Mouse (Mus musculus): ENCODE results near the gene Hlf.

Hlf gene

GRCm38 (mm10) chr11:90370789-90371291, 19.9 kb downstream of the Hlf start:
- DNase-seq (ENCODE audit: low spot score), result no peak

- DNase-seq (ENCODE audit: low spot score), result no peak
Measured at GRCm38 (mm10) chr11:90370367-90370766, 20.3 kb downstream of the Hlf start.

GRCm38 (mm10) chr11:90369605-90370004, 21.1 kb downstream of the Hlf start:
- DNase-seq (ENCODE audit: low spot score), result peak; percentile 93

DNA sequence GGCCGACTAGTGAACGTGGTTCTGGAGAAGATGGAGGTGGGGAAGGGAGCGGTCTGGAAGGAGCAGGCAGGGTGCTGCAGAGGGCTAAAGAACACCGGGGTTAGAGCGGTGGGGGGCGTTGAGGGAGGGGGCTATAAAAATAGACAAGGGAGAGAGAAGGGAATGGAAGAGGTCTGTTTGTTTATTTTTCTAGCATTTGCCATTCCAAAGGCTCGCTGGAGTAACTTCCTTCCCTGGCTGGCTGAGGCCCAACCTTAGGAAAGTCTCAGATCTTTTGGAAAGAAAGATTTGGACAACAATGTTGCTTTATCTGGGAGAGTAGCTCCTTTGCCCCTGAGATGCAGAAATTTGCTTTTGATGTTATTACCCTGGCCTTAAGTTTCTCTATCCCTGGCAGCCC, 21.6 kb downstream of the Hlf start:
- DNase-seq (ENCODE audit: low spot score), result no peak

- no peak for DNase-seq (ENCODE audit: low spot score)
Measured at GRCm38 (mm10) chr11:90367894-90368860, 22.5 kb downstream of the Hlf start.

DNA sequence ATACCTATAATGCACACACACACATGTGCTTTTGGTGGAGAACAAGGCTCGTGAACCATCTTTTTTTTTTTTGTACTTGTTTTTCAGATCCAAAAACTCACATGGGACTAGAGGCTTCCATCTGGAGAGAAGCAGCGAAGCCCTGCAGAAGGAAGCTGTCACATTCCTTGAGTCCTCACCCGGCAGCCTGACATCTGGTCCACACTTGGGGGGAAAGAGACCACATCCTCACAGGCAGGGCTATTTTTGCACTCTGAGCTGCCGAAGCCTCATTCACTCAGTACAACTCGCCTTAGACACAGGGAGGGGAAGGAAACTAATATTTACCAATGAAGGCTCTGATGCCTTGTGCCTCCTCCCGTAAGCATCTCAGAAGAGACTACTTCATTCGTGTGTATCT, 25.8 kb downstream of the Hlf start:
- no peak for DNase-seq (ENCODE audit: low spot score)

GRCm38 (mm10) chr11:90363821-90364497, 26.7 kb downstream of the Hlf start:
- DNase-seq (ENCODE audit: low spot score), result no peak

- DNase-seq (ENCODE audit: low spot score), result peak; percentile 75
Measured at GRCm38 (mm10) chr11:90363406-90363805, 27.3 kb downstream of the Hlf start.

DNA sequence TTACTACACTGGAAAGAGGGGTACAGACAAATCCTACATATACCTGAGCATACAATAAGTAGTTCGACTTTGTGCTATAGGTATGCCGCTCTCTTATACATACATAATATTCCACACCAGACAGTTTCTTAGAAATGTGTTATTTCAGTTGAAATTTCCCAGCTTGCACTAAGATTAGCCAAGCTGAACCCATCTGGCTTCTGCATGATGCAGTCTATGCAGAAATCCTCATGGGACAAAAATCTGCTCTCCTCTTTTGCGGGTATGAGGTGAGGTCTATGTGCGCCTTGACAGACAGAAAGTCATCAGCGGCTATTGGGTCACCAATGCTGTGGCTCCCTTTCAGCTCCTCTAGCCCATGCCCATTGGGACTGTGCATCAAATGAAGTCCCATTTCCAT, 30.2 kb downstream of the Hlf start:
- no peak for DNase-seq (ENCODE audit: low spot score)

DNA sequence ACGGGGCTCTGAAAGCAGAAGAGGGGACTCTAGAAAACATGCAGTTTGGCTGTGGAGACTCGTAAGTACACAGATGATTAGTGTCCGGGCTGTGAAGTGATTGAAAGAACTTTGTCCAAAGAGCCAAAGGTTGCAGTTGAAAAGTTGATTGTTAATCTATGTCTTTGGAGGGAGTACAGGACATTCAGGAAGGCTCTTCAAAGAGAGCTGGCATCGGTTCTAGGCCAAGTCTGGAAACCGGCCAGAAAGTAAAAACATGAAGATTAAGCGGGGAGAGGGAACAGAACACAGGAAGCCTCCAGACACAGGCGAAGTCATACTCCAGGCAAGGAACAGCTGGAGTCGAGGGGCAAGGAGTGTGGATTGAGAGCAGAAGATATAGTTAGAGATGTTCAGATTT, 32.6 kb downstream of the Hlf start:
- no peak for DNase-seq (ENCODE audit: low spot score)

- no peak for DNase-seq (ENCODE audit: low spot score)
Measured at GRCm38 (mm10) chr11:90357371-90357770, 33.3 kb downstream of the Hlf start.

DNA sequence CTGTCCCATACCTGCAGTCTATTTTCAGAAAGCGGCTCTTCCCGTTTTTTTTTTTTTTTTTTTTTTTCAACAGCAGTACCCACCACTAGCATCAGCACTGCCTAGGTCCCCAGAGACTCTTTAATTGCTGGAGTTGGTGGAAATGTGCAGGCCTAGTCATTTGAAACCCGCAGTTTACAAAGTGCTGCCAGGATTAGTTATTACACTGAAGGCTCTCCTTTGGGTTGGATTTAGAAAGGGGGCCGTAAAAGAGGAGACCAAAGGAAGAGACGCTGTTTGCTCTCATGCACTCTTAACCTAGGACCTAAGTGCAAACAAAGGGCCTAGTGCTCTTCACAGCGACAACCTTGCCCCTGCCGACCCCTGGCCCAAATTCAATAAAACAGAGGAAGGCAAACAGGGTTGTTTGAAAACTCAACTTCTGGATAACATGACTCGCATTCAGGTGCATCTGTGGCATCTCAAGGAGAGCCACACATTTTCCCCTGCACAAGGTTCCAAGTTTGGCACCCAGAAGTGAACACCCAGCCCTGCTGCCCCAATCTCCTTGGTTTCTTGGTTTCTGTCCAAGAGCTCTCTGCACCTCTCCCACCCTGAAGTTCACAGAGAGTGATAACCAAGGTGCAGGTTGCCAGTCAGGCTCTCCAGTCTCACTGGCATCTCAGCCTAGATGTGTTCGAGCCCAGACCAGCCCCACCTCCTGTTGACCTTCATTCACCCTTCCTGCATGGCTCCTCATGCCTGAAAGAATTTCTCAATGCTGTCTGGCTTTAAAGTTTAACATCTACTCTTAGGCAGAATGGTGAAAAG, 34.0 kb downstream of the Hlf start:
- no peak for DNase-seq (ENCODE audit: low spot score)

DNA sequence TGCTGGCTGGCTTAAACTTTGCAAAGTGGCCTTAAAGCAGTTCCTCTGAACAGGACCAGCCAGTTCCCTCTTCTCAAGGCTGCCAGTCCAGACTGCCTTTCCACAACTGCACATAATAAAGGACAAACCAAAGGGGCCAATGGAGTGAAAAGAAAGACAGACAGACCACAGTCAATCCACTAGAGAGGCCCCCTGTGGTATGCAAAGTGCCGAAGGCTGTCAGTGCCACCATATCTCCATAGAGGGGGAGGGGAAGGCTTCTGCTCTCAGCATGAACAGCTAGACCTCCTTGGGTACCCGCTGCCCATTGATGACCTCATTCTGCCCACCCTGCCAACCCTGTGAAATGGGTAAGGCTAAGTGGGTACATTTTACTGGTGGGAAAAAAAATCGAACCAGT, 34.7 kb downstream of the Hlf start:
- no peak for DNase-seq (ENCODE audit: low spot score)

GRCm38 (mm10) chr11:90355270-90355681, 35.4 kb downstream of the Hlf start:
- DNase-seq (ENCODE audit: low spot score), result peak; percentile 48

GRCm38 (mm10) chr11:90352696-90353095, 38.0 kb downstream of the Hlf start:
- no peak for DNase-seq (ENCODE audit: low spot score)

DNA sequence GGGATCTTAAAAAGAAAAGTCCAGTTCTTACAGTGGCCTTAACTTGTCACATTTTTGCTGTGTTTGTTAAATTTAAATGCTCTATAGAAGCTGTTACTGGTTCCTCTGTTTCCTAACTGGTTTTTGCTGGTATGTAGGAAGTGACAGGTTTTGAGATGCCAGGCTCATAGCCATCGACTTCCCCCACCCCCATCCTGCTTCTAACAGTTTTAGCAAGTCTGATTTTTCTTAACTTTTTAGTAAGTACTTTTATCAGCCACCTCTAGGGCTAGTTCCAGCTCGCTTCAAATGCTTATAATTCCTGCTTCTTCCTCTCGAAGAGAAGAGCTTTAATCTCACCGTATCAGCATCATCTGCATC, 40.6 kb downstream of the Hlf start:
- no peak for DNase-seq (ENCODE audit: low spot score)

- DNase-seq (ENCODE audit: low spot score), result no peak
Measured at GRCm38 (mm10) chr11:90349486-90350152, 41.1 kb downstream of the Hlf start.

GRCm38 (mm10) chr11:90347667-90348459, 42.8 kb downstream of the Hlf start:
- DNase-seq (ENCODE audit: low spot score), result no peak

DNA sequence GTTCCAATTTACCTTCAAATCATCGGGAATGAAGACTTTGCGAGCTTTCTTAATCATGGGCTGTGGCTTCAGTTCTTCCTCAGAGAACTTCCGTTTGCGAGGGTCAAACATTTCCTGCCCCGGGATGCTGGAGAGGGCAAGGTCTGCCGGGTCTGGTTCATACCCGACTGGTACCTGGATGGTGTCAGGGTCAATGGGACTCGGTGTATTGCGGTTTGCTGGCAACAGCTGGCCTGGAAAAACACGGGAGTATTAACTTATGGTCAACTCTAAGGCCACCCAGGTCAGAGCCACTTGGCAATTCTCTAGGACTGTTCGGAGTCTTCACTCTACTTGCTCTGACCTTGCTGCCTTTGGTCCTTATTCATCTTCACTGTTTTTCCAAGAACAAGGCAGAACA, 44.9 kb downstream of the Hlf start:
- DNase-seq (ENCODE audit: low spot score), result no peak

GRCm38 (mm10) chr11:90342858-90343257, 47.8 kb downstream of the Hlf start:
- no peak for DNase-seq (ENCODE audit: low spot score)

DNA sequence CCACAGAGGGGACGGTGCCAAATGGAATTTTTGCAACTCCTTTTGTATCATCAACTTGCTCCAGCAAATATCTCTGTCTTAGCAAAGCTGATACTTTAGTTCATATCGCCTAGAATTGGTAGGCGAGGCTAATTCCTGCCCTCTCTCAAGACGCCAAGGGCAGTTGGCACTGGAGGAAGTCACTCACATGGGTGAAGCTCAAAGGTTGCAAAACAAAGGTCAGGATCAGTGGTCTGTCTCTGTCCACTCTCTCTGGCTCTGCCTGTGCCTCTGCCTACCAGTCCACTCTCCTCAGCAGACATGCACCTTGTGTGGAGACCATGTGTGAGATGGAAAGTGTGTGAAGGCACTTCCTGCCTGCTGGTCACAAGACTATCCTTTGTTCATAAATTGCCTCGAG, 48.4 kb downstream of the Hlf start:
- no peak for DNase-seq (ENCODE audit: low spot score)
